Mouse (Mus musculus) myocyte (in vitro differentiated cells): Measurements from ENCODE around the gene Irx3. TPM values are rescaled to one million over a fixed set of nuclear protein-coding genes. Genes with fewer than 3 reads are reported as not detected.

Experiments
- H3K27me3 ChIP-seq: one replicate; pipeline ENCODE4 v1.6.1; 2011; ENCODE audit not compliant: control insufficient read depth, insufficient read depth, insufficient read length
- H3K36me3 ChIP-seq: one replicate; pipeline ENCODE4 v1.6.1; 2011; ENCODE audit not compliant: control insufficient read depth, insufficient read depth
- H3K4me2 ChIP-seq: one replicate; pipeline ENCODE4 v1.6.1; 2011; ENCODE audit warnings: low read depth, control low read depth
- H3K4me3 ChIP-seq: one replicate; pipeline ENCODE4 v1.5.1; 2011; ENCODE audit warnings: mild to moderate bottlenecking, control low read depth, moderate library complexity
- H3K79me2 ChIP-seq: one replicate; pipeline ENCODE4 v1.6.1; 2011; ENCODE audit not compliant: control insufficient read depth, insufficient read depth
- H3ac ChIP-seq: one replicate; pipeline ENCODE4 v1.6.1; 2011; ENCODE audit not compliant: control insufficient read depth, insufficient read length
- CEBPB ChIP-seq: IDR thresholded peaks from 2 replicates; pipeline ENCODE4 v1.6.1; 2011; ENCODE audit warnings: mild to moderate bottlenecking, moderate library complexity; ENCODE audit not compliant: poor library complexity, insufficient read depth, severe bottlenecking
- E2F4 ChIP-seq: IDR thresholded peaks from one replicate; pipeline ENCODE4 v1.6.1; 2011; ENCODE audit warnings: mild to moderate bottlenecking, control low read depth, moderate library complexity; ENCODE audit not compliant: insufficient read depth
- MAX ChIP-seq: IDR thresholded peaks from one replicate; pipeline ENCODE4 v1.6.1; 2011; ENCODE audit warnings: low read depth, mild to moderate bottlenecking, control low read depth
- MYOD1 ChIP-seq, 3 experiments: IDR thresholded peaks; one replicate each; pipeline ENCODE4 v1.6.1; 2011; ENCODE audit warnings: control low read depth in 2 of 3, low read depth in 2 of 3, mild to moderate bottlenecking in 2 of 3, moderate library complexity in 1 of 3; ENCODE audit not compliant: insufficient read length in 2 of 3, control insufficient read depth in 1 of 3
- MYOG ChIP-seq, 3 experiments: IDR thresholded peaks; one replicate each; pipeline ENCODE4 v1.6.1; 2011; ENCODE audit warnings: control low read depth in 2 of 3, low read depth in 2 of 3, mild to moderate bottlenecking in 2 of 3; ENCODE audit not compliant: insufficient read length in 2 of 3, control insufficient read depth in 1 of 3, insufficient read depth in 1 of 3
- POLR2A ChIP-seq: IDR thresholded peaks from one replicate; pipeline ENCODE4 v1.6.1; 2011; ENCODE audit warnings: low read depth, mild to moderate bottlenecking, control low read depth, moderate library complexity; ENCODE audit not compliant: insufficient read length
- POLR2AphosphoS2 ChIP-seq: IDR thresholded peaks from one replicate; pipeline ENCODE4 v1.6.1; 2011; ENCODE audit warnings: low read depth, control low read depth; ENCODE audit not compliant: insufficient read length
- REST ChIP-seq: IDR thresholded peaks from one replicate; pipeline ENCODE4 v1.6.1; 2011; ENCODE audit warnings: mild to moderate bottlenecking, control low read depth, moderate library complexity; ENCODE audit not compliant: insufficient read depth, insufficient read length
- SRF ChIP-seq: IDR thresholded peaks from one replicate; pipeline ENCODE4 v1.6.1; 2011; ENCODE audit warnings: low read depth; ENCODE audit not compliant: control insufficient read depth, insufficient read length
- TCF12 ChIP-seq: IDR thresholded peaks from one replicate; pipeline ENCODE4 v1.6.1; 2011; ENCODE audit warnings: mild to moderate bottlenecking, control low read depth; ENCODE audit not compliant: poor library complexity, insufficient read depth, severe bottlenecking
- TCF3 ChIP-seq: IDR thresholded peaks from one replicate; pipeline ENCODE4 v1.6.1; 2011; ENCODE audit warnings: low read depth, control low read depth; ENCODE audit not compliant: insufficient read length
- USF1 ChIP-seq: IDR thresholded peaks from one replicate; pipeline ENCODE4 v1.6.1; 2011; ENCODE audit warnings: low read depth, mild to moderate bottlenecking, control low read depth, moderate library complexity
- polyA plus RNA-seq: library from polyadenylated mRNA; unstranded; fragments of >200 nt; fragmentation: generic; extraction: Trizol; gene quantifications from one replicate; pipeline ENCODE4 v1.2.1, GENCODE M21; 2012; ENCODE audit warnings: missing spikeins

Irx3 gene
- polyA plus RNA-seq, 1 experiment: 26.4 TPM

DNA sequence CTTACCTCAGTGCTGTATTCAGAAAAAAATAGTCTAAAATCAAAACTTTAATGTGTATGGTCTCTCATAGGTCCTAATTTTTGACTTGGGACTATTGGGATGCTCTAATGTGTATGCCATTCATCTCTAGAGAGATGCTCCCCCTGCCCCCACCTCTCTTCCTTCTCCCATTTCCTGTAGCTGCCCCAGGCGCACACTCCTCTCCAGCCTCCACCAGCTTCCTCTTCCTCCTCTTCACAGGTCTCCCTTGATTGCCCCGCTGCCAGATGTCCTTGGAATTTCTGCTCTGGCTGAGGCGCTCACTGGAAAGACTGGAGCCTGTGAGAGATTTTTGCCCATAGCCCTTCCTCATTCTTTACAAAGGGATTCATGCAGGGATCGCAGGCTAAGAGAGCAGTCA is 20.9 kb upstream of the Irx3 start:
- Histone ChIP-seq H3K27me3 (peaks cover 5% of the 10 kb centered on the region), H3K4me3 (no peak overlapping the region), H3K4me2 (no peak overlapping the region), H3K36me3 (no peaks in the 10 kb centered on the region), H3K79me2 (no peaks in the 10 kb centered on the region), H3ac (no peak overlapping the region)
- TF ChIP-seq USF1 (no peak), TCF12 (no peak), SRF (no peak), MYOD1 (IDR thresholded peaks at IDR 0.05; ENCODE audit: control insufficient read depth in 1 of 3, insufficient read length in 2 of 3, low read depth in 2 of 3) (no peak), CEBPB (no peak), MYOG (IDR thresholded peaks at IDR 0.05; ENCODE audit: control insufficient read depth in 1 of 3, insufficient read depth in 1 of 3, insufficient read length in 2 of 3, low read depth in 2 of 3) (no peak), REST (no peak), E2F4 (no peak), POLR2A (no peak), POLR2AphosphoS2 (no peak), TCF3 (no peak), MAX (no peak)

DNA sequence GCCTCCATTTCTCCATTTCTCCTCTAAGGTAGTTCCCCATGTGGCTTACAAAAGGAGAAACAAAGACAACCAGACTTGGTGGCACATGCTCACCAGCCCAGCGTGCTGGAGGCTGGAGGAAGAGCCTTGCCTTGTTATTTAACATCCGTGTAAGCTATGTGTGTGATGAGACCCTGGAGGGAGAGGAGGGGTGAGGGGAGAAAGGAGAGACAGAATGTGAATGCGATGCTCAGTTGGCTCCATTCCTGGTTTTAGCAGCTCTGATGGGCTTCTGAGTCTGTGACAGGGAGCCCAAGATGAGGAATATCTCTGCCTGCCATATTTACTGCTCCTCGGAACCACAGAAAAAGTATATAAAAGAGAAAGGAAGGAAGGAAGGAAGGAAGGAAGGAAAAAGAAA is 20.1 kb upstream of the Irx3 start:
- Histone ChIP-seq H3K4me2 (no peak overlapping the region), H3ac (no peak overlapping the region), H3K36me3 (no peaks in the 10 kb centered on the region), H3K27me3 (peaks cover 5% of the 10 kb centered on the region), H3K4me3 (no peak overlapping the region), H3K79me2 (no peaks in the 10 kb centered on the region)
- no peak for TF ChIP-seq USF1
- no peak for TF ChIP-seq MYOD1 (IDR thresholded peaks at IDR 0.05; ENCODE audit: control insufficient read depth in 1 of 3, insufficient read length in 2 of 3, low read depth in 2 of 3)
- TF ChIP-seq MYOG (IDR thresholded peaks at IDR 0.05; ENCODE audit: control insufficient read depth in 1 of 3, insufficient read depth in 1 of 3, insufficient read length in 2 of 3, low read depth in 2 of 3): no peak
- TF ChIP-seq E2F4: no peak
- TF ChIP-seq MAX: no peak
- no peak for TF ChIP-seq POLR2AphosphoS2
- no peak for TF ChIP-seq TCF12
- no peak for TF ChIP-seq POLR2A
- TF ChIP-seq SRF: no peak
- TF ChIP-seq CEBPB: no peak
- no peak for TF ChIP-seq TCF3
- no peak for TF ChIP-seq REST

DNA sequence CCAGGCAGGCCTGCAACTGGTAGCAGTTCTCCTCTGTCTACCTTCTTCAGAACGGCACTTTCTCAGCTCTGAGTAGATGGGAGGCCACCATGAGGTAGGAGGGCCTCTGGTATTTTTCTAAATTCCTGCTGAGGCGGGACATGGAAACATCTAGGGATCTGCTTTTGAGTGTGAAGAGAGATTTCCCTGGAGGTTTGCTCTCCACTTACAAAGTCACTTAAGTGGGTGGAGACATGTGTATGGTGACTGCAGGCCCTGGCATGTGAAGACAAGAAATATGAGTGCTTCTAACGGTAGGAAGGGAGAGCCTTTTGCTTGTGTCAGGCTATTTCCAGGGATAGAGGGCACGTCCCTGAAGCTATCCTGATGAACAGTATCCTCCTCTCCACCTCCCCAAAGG is 17.9 kb upstream of the Irx3 start:
- no peaks in the 10 kb centered on the region for H3K27me3 ChIP-seq
- H3ac ChIP-seq: no peak overlapping the region
- H3K4me2 ChIP-seq: no peak overlapping the region
- H3K4me3 ChIP-seq: no peak overlapping the region
- H3K79me2 ChIP-seq: no peaks in the 10 kb centered on the region
- TF ChIP-seq MYOD1 (IDR thresholded peaks at IDR 0.05; ENCODE audit: control insufficient read depth in 1 of 3, insufficient read length in 2 of 3, low read depth in 2 of 3) (no peak), TCF3 (no peak), POLR2A (no peak), USF1 (no peak), SRF (no peak), REST (no peak), TCF12 (no peak), E2F4 (no peak), CEBPB (no peak), POLR2AphosphoS2 (no peak), MAX (no peak), MYOG (IDR thresholded peaks at IDR 0.05; ENCODE audit: control insufficient read depth in 1 of 3, insufficient read depth in 1 of 3, insufficient read length in 2 of 3, low read depth in 2 of 3) (no peak)
- no peaks in the 10 kb centered on the region for H3K36me3 ChIP-seq

DNA sequence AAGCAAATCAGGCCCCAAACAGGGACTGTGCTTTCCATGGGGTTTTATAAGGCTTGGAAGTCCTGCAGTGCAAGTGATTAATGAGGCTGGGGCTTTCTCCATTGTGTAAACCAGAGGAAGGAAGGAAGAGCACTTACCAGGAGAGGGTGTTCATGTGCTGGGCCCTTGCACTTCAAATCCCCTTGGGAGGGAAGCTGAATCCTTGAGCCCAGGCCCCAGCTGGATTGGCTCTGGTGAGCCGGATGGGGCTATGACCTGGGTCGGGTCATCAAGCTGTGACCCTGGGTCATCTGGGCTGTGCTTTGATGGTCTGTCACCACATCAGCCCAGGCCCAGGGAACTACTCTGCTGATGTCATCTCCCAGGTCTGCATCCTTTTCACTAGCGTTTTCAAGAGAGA is 16.9 kb upstream of the Irx3 start:
- no peak overlapping the region for H3ac ChIP-seq
- no peak overlapping the region for H3K4me2 ChIP-seq
- TF ChIP-seq TCF3 (no peak), POLR2AphosphoS2 (no peak), SRF (no peak)
- H3K27me3 ChIP-seq: no peaks in the 10 kb centered on the region
- H3K36me3 ChIP-seq: no peaks in the 10 kb centered on the region
- no peaks in the 10 kb centered on the region for H3K79me2 ChIP-seq
- no peak overlapping the region for H3K4me3 ChIP-seq

DNA sequence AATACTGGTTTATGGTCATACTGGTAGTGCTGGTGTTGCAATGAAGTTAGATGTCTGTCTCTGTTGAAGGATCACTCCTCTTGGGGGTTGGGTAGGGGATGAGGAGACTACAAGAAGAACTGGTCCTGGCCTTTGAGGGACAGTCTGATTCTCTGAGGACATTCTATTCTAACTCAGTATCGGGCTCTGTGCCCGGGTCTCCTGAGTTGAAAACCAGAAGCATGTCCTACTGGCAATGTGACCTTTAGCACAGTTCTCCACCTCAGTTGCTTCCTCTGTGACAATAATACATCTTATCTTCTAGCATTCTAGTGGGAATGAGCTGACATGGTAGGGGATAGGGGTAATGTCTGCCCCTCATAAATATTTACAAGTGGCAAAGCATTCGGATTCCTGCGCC is 12.2 kb upstream of the Irx3 start:
- H3ac ChIP-seq: no peak overlapping the region
- H3K4me2 ChIP-seq: no peak overlapping the region
- no peaks in the 10 kb centered on the region for H3K36me3 ChIP-seq
- no peaks in the 10 kb centered on the region for H3K79me2 ChIP-seq
- no peak overlapping the region for H3K4me3 ChIP-seq
- H3K27me3 ChIP-seq: no peaks in the 10 kb centered on the region
- TF ChIP-seq TCF3: no peak
- TF ChIP-seq E2F4: no peak
- no peak for TF ChIP-seq MAX
- TF ChIP-seq POLR2A: no peak
- TF ChIP-seq TCF12: no peak
- TF ChIP-seq SRF: no peak
- TF ChIP-seq MYOG (IDR thresholded peaks at IDR 0.05; ENCODE audit: control insufficient read depth in 1 of 3, insufficient read depth in 1 of 3, insufficient read length in 2 of 3, low read depth in 2 of 3): no peak
- no peak for TF ChIP-seq USF1
- TF ChIP-seq POLR2AphosphoS2: no peak
- no peak for TF ChIP-seq REST
- TF ChIP-seq MYOD1 (IDR thresholded peaks at IDR 0.05; ENCODE audit: control insufficient read depth in 1 of 3, insufficient read length in 2 of 3, low read depth in 2 of 3): no peak
